Mouse (Mus musculus) natural killer cell, adult 2 months (primary cell): ENCODE results near the gene Iqcf3.

Source experiments
- DNase-seq, 2 experiments: peaks; one replicate each; pipeline ENCODE4 v3.0.0; 2022; ENCODE audit warnings: low spot score in 2 of 2

Iqcf3 gene

DNA sequence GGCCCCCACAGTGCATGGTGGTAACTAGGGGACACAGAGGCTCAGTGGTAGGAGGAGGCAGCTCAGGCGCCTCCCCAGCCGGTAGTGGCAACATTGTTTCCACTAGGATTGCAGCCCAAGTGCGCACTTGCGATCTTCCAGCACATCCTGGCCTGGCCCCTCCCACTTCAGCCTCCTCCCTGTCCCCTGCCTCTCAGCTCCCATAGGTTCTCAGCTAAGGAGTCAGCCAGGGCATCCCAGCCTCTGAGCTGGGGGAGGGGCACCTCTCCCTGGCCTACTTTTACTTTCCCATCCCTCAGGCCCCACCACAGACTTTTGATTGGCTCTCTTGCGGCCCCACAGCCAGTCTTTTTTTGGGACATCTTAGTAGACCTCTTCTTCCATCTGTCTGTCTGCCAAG, 89.5 kb downstream of the Iqcf3 start:
- DNase-seq: no peak

DNA sequence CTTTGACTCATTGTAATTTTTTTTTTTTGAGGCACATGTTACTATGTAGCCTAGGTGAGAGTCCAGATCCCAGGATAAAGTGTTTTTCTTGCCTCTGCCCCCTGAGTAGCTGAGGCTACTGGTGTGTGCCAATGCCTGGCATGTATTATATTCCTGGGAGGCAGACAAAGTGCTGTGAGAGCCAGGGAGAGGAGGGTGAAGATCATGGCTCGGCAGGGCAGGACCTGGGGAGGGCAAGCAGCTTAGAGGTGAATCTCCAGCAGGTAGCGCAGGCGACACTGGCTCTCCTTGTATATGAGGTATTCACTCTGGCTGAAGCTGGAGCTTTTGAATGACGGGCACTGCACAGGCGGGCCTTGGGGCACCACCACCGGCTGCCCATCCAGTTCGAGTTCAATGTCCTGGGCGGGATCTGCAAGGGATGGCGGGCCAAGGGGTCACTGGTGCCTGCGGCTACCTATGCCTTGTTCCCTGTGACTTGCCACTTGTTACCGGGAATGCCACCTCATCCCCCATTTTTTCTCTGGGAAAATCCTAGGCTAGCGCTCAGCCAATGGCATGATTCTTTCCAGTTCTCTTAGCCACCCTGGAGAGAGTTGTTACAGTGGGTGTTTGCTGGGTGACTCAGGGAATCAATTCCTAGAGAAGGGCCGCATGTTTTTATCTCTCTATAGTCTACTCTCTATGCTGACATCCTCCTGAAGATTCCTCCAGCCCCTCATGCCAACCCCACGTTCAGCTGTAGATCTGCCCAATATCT, 90.3 kb downstream of the Iqcf3 start:
- no peak for DNase-seq

DNA sequence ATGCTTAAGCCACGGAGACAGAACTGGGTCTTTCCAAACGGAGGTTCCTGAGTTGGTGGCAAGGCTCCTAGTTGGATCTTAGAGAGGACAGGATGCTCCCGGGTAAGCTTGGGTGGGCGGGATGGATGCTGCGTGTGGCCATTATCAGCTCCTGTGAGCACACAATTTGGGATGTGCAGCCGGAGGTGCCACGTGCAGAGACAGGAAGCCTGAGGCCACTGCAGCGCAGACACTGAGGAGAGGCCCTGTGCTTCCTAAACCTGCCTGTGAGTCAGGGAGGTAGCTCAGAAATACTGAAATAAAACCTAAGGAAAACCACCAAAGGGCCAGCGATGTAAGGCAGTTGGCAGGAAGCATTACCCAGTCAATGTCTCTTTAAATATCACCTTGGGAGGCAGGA, 91.7 kb downstream of the Iqcf3 start:
- DNase-seq: no peak

DNA sequence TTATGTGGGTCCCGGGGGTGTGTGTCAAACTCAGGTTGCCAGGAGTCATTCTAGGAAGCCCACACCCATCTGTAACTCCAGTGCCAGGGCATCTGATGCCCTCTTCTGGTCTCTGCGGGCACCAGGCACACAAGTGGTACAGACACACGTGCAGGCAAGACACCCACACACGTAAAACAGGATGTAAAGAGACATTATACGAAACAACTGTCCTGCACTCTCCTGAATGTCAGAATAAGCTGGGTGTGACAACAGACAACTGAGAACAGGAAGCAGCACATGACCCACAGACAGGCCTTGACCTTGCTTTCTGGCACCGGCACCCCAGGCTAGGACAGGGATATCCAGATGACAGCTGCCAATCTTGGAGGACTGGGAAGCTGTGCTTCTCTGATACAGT, 92.1 kb downstream of the Iqcf3 start:
- DNase-seq: peak in 1 of 2 experiments; percentile 33

DNA sequence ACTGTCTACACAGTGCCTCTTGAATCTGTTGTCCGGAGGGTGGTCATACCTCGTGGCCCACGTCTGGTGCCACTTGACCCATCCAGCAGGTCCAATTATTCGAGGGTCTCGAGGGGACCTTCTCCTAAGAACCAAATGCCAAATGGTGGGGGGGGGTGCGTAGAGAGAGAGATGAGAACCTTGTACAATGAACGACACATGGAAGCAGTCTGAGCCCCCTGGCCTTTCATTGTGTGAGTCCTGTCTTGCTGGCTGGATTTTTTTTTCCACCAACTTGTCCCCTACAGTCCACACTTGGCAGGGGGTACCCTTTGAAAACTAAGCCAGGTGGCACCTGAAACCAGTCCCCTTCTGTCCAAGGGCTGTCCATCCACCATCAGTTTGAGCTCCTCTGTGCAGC, 93.7 kb downstream of the Iqcf3 start:
- no peak for DNase-seq

DNA sequence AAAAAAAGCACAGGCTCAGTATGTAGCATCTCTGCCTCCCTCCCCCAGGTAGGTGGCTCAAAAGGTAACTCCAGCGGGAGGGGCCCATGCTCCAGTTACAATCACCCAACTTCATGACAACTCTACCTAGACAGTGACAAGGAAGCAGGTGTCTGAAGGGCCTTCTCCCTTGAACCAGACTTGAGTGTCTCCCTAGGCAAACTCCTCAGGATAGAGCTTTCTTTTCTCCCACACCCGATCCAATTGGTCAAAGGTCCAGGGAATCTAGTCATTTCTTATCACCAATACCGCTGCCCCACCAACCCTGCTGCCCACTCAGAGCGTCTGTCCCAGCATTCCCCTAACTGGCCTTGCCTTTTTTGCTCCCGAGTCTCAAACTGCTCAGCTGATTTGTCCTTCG, 94.7 kb downstream of the Iqcf3 start:
- DNase-seq: no peak

DNA sequence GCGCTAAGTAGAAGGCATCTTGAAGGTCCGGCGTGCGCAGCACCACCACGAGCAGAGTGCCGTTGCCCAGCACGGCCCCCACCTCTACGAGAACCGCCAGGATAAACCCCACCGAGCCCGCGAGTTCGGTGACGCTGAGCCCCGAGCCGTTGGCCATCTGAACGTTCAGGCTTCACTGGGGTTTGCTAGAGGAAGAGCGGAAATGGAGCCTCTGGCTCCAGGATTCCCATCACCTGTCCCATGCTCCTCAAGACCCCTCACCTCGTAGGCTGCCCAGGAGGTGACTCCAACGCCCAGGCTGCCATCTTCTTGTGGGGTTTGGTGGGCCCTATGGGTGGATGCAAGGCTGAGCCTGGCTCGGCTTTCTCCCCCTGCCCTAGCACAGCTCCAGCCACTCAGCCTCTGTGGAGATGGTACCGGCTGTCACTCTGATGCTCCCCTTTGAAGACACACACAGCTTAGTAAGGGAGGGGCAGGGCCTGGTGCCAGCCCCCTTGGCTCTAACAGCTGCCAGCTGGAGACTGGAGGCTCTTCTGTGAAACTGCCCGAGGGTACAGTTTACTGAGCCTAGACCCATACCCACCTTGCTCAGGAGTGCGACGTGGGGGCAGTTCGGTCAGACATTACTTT, 95.7 kb downstream of the Iqcf3 start, which contains the start of gene Gpr62:
TSS of gene Gpr62 (minus strand) at position 368 of the 630 bp plus-strand sequence.
- DNase-seq: no peak

DNA sequence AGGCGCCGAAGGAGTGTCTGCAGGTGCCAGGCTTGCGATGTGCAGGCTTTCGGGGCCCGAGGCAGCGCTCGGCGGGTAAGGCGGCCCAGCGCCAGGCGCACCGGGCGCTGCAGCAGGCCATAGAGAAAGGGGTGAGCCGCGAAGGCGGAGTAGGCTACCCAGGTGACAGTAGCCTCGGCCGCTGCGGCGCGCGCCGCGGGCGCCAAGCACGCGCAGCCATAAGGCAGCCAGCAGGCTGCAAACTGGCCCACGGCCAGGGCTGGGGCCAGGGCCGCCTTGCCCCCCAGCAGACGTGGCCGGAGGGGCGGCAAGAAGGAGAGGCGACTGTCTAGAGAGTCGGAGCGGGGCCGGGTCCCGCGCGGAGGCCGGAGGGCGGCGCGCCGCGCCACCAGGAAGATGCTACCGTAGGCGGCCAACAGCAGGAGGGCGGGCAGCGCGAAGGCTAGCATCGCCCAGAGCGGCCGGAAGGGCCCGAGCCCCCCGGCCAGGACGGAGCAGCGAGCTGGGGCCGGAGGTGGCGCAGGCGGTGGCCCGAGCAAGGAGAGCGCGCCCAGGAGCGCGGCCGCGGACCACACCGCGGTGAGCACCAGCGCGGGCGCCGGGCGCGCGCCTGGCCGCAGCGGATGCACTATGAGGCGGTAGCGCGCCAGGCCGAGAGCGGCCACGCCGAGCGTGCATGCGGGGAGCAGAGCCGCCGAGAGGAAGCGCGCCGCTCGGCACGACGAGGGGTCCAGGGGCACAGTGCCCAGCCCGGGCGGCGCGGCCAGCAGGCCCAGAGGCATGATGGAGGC, 96.5 kb downstream of the Iqcf3 start:
- peak; percentile 37 to 40 for DNase-seq

DNA sequence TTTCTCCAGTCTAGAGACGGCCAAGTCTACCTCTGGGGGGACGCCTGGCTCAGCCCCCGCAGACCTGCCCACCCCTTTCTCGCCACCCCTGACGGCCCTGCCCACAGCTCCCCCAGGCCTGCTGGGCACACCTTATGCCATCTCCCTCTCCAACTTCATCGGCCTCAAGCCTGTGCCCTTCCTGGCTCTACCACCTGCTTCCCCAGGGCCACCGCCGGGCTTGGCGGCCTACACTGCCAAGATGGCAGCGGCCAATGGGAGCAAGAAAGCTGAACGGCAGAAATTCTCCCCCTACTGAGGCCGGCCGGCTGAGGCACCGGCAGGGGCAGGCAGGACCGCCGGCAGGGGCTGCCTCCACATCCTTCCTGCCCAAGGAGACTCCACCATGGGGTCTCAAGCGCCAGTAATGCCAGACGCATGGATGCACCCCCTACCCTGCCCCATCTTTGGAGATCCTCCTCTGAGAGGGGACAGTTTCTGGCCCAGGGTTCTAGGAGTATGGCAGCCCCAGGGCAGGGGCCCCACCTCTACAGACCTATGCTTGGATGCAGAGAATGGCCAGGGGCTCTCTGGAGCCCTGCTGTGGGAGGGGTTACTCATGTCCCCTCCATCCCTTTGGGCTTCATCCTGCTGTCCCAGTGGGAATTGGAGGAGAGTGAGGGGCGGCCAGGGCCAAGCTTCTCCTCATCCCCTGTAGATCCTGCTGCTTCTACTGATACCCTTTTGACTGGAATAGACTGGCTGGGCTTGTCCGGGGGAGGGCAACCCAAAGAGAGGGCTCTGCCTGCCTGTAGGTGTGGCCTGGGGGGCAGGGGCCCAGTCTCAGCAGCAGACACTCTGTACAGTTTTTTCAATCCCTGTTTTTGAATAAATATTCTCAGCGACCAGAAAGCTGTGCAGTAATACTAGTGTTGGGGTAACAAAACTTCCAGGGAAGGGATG, 98.0 kb downstream of the Iqcf3 start:
- DNase-seq: no peak

DNA sequence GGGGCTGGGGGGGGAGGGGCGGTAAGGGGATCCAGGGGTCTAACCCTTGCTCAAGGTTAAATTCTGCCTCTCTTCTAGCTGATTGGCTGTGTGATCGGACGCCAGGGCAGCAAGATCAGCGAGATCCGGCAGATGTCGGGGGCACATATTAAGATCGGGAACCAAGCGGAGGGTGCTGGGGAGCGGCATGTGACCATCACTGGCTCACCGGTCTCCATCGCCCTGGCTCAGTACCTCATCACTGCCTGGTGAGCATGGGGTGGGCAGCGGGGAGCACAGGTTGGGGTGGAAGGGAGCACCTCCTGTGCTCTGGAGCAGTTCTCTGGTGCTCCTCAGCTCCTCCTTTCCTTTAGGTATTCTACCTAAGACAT, 99.0 kb downstream of the Iqcf3 start:
- DNase-seq: no peak

DNA sequence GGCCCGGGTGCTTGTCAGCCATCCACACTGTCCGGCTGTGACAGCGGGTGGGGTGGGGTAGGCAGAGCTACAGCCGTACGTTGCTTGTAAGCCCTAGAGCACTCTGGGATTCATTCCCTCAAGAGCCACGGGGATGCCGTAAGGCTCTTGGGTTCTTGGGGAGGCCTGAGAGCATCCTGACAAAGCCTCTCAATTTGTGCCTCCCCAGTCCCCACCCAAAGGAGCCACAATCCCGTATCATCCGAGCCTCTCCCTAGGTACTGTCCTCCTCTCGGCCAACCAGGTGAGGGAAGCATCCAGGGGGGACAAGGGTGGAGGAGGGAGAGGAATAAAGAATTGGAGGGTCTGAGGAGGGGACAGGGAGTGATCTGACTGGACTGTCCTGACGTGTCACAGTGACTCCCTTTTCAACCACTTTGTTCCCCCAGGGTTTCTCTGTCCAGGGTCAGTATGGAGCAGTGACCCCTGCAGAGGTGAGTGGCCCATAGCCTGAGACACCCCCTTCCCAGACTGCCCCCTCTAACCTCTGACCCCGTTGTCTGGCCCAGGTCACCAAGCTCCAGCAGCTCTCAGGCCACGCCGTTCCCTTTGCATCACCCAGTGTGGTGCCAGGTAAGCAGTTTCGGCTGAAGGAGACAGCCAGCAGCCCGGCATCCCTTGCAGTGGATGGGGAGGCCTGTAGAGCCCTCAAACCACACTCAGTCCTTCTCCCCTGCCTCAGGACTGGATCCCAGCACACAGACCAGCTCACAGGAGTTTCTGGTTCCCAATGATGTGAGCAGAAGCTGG, 99.6 kb downstream of the Iqcf3 start:
- DNase-seq: no peak

DNA sequence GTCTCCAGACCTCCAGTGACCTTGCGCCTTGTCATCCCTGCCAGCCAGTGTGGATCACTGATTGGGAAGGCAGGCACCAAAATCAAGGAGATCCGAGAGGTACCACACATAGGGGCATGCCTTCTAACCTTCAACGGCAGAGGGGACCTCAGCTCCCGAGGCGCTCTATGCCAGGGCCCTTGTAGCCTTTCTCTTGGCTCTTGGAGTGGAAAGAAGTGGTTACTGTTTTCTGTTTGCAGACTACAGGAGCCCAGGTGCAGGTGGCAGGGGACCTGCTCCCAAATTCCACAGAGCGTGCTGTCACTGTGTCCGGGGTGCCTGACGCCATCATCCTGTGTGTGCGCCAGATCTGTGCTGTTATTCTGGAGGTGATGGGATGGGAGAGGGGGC, 100.4 kb downstream of the Iqcf3 start:
- DNase-seq: no peak

DNA sequence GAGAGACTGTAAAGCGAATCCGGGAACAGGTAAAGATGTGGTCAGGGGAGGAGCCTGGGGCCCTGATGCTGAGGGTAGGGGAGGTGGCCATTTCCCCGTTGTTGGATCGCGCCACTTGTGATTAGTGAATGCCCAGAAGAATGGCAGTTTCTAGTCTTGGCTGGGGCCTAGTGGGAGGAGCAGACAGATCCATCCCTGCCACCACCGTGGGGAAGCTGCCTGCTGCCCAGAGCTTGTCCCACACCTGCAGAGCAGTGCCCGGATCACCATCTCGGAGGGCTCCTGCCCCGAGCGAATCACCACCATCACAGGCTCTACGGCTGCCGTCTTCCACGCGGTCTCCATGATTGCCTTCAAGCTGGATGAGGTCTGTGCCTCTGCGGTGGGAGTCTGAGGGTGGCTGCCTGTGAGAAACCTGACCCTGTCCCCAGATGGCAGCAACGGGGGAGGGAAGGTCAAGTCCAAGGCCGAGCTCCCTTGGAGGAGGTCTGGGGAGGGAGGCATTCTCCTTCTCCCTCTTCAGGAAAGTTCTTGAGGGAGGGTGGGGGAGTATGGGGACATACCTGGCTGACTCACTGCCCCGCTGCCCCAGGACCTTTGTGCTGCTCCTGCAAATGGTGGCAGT, 100.9 kb downstream of the Iqcf3 start:
- DNase-seq: no peak

DNA sequence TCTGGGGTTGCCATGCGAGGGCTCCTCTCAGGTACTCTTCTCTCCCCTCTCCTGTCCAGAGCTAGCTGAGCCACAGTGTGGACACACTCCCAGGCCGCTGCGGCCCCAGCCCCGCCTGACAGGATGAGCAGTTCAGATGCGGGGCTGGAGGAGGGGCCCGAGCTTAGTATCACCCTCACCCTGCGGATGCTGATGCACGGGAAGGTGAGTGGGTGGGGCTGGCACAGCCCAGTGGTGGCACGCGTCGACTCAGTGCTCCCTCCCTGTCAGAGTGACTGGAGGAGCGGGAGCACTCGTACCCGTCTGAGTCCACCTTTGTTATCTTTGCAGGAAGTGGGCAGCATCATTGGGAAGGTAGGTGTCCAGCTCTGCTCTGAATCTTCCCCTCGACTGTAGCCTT, 101.5 kb downstream of the Iqcf3 start:
- no peak for DNase-seq

DNA sequence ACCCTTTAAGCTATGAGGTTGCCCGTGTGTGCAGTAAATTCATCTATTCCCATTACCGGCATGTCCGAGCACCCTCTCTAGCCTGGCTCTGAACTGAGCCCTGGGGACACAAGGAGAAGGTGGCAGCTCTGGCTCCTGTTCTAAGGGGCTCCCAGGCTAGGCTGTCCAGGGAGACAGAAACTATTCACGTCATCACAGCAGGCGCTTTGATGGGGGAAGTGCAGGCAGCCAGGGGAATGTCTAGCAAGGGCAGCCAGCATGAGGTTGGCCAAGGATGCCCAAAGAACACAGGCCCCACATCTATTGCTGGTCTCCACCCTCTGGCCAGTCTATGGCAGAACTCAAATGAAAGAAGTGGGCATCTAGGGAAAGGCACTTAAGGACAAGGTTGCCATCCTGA, 103.5 kb downstream of the Iqcf3 start:
- DNase-seq: no peak

DNA sequence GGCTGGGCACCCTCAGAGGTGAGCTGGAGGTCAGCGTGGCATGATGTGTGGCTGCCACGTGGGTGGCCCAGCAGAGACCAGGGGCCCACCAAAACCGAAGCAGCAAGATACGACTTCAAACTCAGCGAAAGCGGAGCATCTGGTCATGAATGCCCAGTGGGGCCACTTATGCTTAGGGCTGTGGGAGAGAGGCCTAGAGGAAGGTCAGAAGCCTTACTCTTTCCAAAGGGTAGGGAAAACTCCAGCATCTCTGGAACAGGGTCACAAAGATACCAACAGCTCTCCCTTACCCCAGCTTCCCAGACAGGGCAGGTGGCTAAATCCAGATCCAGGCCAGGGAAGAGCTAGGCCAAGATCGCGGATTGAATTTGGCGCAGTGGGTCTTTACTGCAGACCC, 104.3 kb downstream of the Iqcf3 start:
- DNase-seq: no peak

DNA sequence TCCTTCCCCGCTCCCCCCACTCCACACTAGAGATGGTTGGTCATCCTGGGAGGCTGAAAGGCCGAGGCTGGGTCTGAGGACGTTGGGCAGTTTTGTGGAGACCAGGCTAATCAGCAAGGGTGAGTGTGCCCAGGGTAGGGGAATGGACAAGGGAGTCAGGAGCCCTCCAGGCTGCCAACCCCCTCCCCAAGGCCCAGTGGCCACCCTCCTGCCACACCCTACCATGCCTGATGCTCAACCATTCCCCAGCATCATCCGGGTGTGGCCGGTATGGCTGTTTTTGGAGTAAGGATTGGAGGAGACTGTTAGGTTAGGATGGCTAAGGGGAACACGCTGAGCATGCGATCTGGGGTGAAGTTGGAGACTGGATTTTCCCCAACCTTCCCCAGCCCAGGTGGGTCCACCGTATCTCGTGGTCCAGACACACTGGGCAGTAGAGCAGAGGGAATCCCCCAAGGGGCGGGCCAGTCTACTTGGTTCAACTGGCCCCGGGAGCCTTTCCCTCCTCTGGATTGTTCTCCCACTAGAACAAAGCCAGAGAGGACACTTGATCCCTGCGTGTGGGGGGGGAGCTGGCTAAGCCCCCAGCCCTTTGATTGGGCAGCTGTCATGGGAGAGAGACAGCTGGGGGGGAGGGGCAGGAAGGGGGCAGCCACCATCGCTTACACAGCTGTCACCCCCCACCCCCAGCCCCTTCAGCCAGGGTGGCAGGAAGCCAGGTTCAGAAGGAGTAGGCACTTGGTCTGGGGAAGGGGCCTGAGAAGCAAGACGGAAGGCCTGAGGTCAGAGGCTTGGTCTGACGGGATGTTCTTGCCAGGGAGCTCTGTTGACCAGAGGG, 104.9 kb downstream of the Iqcf3 start:
- DNase-seq: no peak

DNA sequence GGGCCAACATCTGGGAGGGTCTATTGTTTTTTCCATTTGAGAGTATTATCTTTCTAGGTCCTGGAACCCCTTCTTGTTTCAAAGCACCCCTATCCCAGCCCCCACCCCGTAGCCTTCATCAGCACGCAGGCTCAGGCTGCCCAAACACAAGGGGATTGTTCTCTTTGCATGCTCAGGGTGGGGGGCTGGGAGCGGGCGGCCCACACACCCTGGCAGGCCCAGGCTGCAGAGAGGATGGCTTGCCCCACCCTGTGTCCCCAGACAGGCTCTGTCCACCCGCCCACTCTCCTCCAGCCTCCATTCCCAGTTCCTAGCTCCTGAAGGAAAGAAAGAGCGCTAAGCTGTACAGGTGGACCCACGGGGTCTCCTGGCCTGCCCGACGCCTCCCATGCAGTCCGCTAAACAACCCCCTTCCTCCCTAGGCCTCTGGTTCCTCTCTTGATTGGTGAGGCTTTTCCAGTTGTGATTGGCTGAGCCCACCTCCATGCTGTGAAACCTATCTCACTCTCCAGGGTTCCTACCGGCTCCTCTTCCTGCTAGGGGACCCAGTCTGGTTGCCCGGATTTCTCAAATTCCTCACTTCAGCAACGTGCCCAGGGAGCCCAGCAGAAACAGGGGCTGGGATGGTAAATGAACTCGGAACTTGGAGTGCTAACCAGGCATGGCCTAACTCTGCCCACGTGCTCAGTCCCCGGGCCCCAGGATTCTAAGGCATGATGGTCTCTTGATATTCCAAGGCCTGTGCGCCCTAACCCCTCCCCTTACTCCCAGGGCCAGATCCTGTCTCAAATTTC, 106.3 kb downstream of the Iqcf3 start:
- DNase-seq: no peak
